Mouse (Mus musculus): ENCODE measurements around the gene Tbc1d32. TPM values are rescaled to one million over a fixed set of nuclear protein-coding genes. Genes with fewer than 3 reads are reported as not detected.

Gene Tbc1d32
- total and polyA plus RNA-seq, 3 experiments: 4.4 to 5.9 (median 4.6) TPM

DNA sequence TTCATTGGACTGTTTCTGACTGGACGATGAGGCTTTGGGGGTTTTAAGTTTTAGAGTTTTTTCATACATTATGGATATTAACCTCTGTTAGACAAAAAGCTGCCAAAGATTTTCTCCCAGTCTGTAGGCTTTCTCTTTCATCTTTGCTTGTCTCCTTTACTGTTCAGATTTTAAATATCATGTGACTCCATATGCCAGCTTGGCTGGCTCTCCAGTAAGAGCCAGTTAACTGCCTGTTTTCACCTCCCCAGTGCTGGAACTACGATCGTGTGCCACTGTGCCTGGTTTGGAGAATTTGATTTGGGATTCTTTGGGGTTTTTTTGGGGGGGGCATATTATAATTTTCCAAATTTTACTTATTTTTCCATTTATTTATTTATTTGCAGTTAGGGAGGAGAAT lies 79.6 kb downstream of the Tbc1d32 start:
- Histone ChIP-seq H3K27me3 (replicated peaks) (no peaks in the 10 kb centered on the region), H3K4me1 (ENCODE audit: control insufficient read depth in 1 of 2, insufficient read depth in 2 of 2) (no peaks in the 10 kb centered on the region), H3K9ac (ENCODE audit: insufficient read depth, low read depth) (no peak overlapping the region), H3K36me3 (replicated peaks in 1 of 2; ENCODE audit: control insufficient read depth in 1 of 2, insufficient read depth in 1 of 2, low read length in 1 of 2) (peaks cover 0 to 9% of the 10 kb centered on the region in 2 experiments), H3K4me2 (ENCODE audit: insufficient read depth, low read depth, poor library complexity, severe bottlenecking) (no peak overlapping the region), H3K79me2 (replicated peaks; ENCODE audit: control insufficient read depth, extremely low read depth, insufficient read depth, poor library complexity, severe bottlenecking) (no peaks in the 10 kb centered on the region), H3K4me3 (replicated peaks in 1 of 3; ENCODE audit: low read depth in 2 of 3, low read length in 2 of 3, poor library complexity in 1 of 3) (no peak overlapping the region), H3K27ac (ENCODE audit: insufficient read depth, low read depth) (no peak overlapping the region), H3K9me3 (replicated peaks; ENCODE audit: low read length) (no peaks in the 10 kb centered on the region)
- TF ChIP-seq HCFC1 (IDR thresholded peaks at IDR 0.05; ENCODE audit: low read depth, low read length) (no peak), TCF12 (IDR thresholded peaks at IDR 0.05; ENCODE audit: low read depth, low read length) (no peak), ETS1 (conservative IDR thresholded peaks at IDR 0.05; ENCODE audit: low read depth, low read length) (no peak), USF2 (conservative IDR thresholded peaks at IDR 0.05; ENCODE audit: low read depth, low read length) (no peak), MAFK (IDR thresholded peaks at IDR 0.05; ENCODE audit: insufficient replicate concordance, low read length) (no peak), ZMIZ1 (IDR thresholded peaks at IDR 0.05; ENCODE audit: low read depth, low read length) (no peak), ELF1 (IDR thresholded peaks at IDR 0.05; ENCODE audit: low read depth, low read length) (no peak), SIN3A (IDR thresholded peaks at IDR 0.05; ENCODE audit: low read length) (no peak), MAX (IDR thresholded peaks at IDR 0.05; ENCODE audit: low read length) (no peak), TBP (conservative IDR thresholded peaks at IDR 0.05; ENCODE audit: low read depth, low read length) (no peak), SMC3 (IDR thresholded peaks at IDR 0.05; ENCODE audit: low read depth, low read length) (no peak), MAZ (IDR thresholded peaks at IDR 0.05; ENCODE audit: low read depth, low read length) (no peak), ZNF384 (IDR thresholded peaks at IDR 0.05; ENCODE audit: low read depth, low read length) (no peak), EP300 (IDR thresholded peaks at IDR 0.05; ENCODE audit: low read length) (no peak), NRF1 (IDR thresholded peaks at IDR 0.05; ENCODE audit: low read depth, low read length) (no peak), GABPA (IDR thresholded peaks at IDR 0.05; ENCODE audit: insufficient replicate concordance, low read depth, low read length) (no peak), CHD2 (IDR thresholded peaks at IDR 0.05; ENCODE audit: low read length) (no peak)
- DNase-seq (ENCODE audit: extremely low read depth): no peak
- in situ Hi-C loops (cut with MboI; ENCODE audit: low pct_ligation_motif_present, low pct_unique_long_range_greater_than_20kb, low sequenced_read_pairs): no loop called here
- dilution Hi-C loops (cut with MboI; ENCODE audit: extremely low pct_ligation_motif_present, extremely low pct_unique_long_range_greater_than_20kb, low sequenced_read_pairs): no loop called here

DNA sequence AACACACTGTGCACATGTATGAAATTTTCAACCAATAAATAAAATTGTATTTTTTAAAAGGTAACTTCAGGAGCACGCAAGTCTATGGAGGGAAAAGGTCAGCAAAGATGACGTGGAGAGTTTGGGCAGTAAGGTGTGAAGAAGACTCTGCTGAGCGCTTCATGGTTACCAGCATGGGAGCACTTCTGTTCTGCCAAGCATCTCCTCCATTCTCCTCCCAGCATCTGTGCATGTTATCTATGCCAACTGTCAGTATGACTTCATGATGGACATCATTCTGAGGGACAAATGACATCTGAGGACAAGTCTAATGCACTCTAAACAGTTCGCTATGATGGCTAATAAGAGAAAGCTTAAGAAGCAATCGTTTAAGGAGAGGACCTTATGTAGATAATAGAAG lies 91.3 kb downstream of the Tbc1d32 start:
- TF ChIP-seq MAFK (IDR thresholded peaks at IDR 0.05; ENCODE audit: insufficient replicate concordance, low read length) (no peak), UBTF (IDR thresholded peaks at IDR 0.05; ENCODE audit: low read depth, low read length) (no peak), ETS1 (conservative IDR thresholded peaks at IDR 0.05; ENCODE audit: low read depth, low read length) (no peak)
- Histone ChIP-seq H3K4me1 (ENCODE audit: control insufficient read depth in 1 of 2, insufficient read depth in 2 of 2) (no peaks in the 10 kb centered on the region), H3K27ac (ENCODE audit: insufficient read depth, low read depth) (no peak overlapping the region), H3K9ac (ENCODE audit: insufficient read depth, low read depth) (no peak overlapping the region), H3K4me2 (ENCODE audit: insufficient read depth, low read depth, poor library complexity, severe bottlenecking) (no peak overlapping the region), H3K27me3 (replicated peaks) (no peaks in the 10 kb centered on the region), H3K79me2 (replicated peaks; ENCODE audit: control insufficient read depth, extremely low read depth, insufficient read depth, poor library complexity, severe bottlenecking) (no peaks in the 10 kb centered on the region), H3K36me3 (replicated peaks in 1 of 2; ENCODE audit: control insufficient read depth in 1 of 2, insufficient read depth in 1 of 2, low read length in 1 of 2) (peaks cover 0 to 4% of the 10 kb centered on the region in 2 experiments), H3K4me3 (replicated peaks in 1 of 3; ENCODE audit: low read depth in 2 of 3, low read length in 2 of 3, poor library complexity in 1 of 3) (no peak overlapping the region), H3K9me3 (replicated peaks; ENCODE audit: low read length) (no peaks in the 10 kb centered on the region)
- dilution Hi-C loops (cut with MboI; ENCODE audit: extremely low pct_ligation_motif_present, extremely low pct_unique_long_range_greater_than_20kb, low sequenced_read_pairs): no loop called here
- in situ Hi-C loops (cut with MboI; ENCODE audit: low pct_ligation_motif_present, low pct_unique_long_range_greater_than_20kb, low sequenced_read_pairs): no loop called here
- DNase-seq (ENCODE audit: extremely low read depth): no peak
